Comparison of ENCODE assay signal across 8 mouse cellular contexts in the genomic region with DNA sequence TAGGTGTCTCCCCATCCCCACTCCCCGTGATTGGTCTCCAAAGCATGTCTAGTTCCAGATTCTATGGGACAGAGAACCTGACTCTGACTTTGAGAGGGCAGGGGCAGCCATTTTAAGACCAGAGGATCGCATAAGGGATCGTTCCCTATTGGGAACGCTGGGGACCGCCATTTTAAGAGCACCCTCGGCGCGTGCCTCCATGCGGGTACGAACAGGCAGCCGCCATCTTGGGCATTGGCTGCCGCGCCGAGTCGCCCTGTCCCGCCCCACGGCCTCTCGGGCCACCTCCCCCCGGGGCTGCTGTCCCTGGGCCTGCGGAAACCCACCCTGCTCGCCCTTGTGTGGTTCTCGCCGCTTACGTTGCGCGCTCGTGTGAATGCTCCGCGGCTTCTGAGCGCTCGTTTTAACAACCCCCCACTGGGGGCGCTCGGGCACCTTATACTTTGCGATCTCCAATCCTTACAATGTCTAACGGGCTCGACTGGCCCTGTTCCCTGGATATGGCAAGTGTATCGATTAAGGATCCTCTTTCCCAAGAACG. TPM values are rescaled to one million over a fixed set of nuclear protein-coding genes. Genes with fewer than 3 reads are reported as not detected.
DNase-seq lines count a peak whose midpoint lies in the region; ATAC-seq and TF ChIP-seq lines count a peak whose summit lies in the region.

A gene (plus strand): TSS at position 217 of the 541 bp plus-strand sequence.

- H3K4me3 ChIP-seq in cortical plate, adult 2 months (ENCODE audit: insufficient read depth, low read length): peak within 1 kb of the TSS; percentile 68

- ATAC-seq in megakaryocyte, adult 5-6 weeks (ENCODE audit: poor library complexity, severe bottlenecking): peak; percentile 79

- peak; percentile 88 to 97 for DNase-seq in adrenal gland, adult (ENCODE audit: inconsistent age in 2 of 2, low spot score in 1 of 2)
- DNase-seq in gastrocnemius, postnatal 10 days: peak; percentile 79
- peak; percentile 92 for DNase-seq in induced T-regulatory cell, adult 2 months (ENCODE audit: low read depth)
- DNase-seq in left cerebral cortex, adult 8-10 months (ENCODE audit: low spot score in 2 of 2): peak; percentile 77 to 88
- DNase-seq in right cerebral cortex, adult 18-20 months: peak; percentile 89
- peak; percentile 67 for DNase-seq in urinary bladder, postnatal 25 days (ENCODE audit: low spot score)

- no peak; the same call in 1 of the 2 replicates for TF ChIP-seq CTCF in cortical plate, adult 2 months (IDR thresholded peaks at IDR 0.05; ENCODE audit: extremely low read depth, insufficient read depth, low read length)

- peak; percentile 48 for TF ChIP-seq POLR2A in cortical plate, adult 2 months (IDR thresholded peaks at IDR 0.05; ENCODE audit: extremely low read depth, insufficient read depth, low read length)

- H3K4me1 ChIP-seq in cortical plate, adult 2 months (ENCODE audit: control insufficient read depth, insufficient read depth, low read length): peaks cover 2% of the 10 kb centered on the region; the same call in 1 of the 2 replicates

- peak within 1 kb of the TSS; percentile 96 for H3K27ac ChIP-seq in cortical plate, adult 2 months (ENCODE audit: insufficient read depth, low read length)

RNA-seq across cellular contexts. Expression of the gene that starts here (rescaled TPM):
- polyA plus RNA-seq in cortical plate, adult 2 months (2012; rRNA removed): 135 and 137 TPM in 2 replicates
- 10 to 100 TPM; 16.8 to 19.5 TPM for total RNA-seq in gastrocnemius, postnatal 10 days (2021)
- total RNA-seq in left cerebral cortex, adult 8-10 months (2022): 100 to 1,000 TPM; 100 to 111 (median 105) TPM
- total RNA-seq in megakaryocyte, adult 5-6 weeks (2015): 84.8 and 97.8 TPM in 2 replicates
- total RNA-seq in megakaryocyte, adult 5-6 weeks (2017): 48.1 and 49.6 TPM in 2 replicates

Comparison
In these comparisons a context has a peak if more than half of its experiments do, and no peak if none do; other contexts are left out.
1. Peak in every context shown above with its lines: DNase-seq, ATAC-seq, H3K4me3 ChIP-seq and H3K27ac ChIP-seq.